Mouse (Mus musculus) urinary bladder, postnatal 36 days (tissue): ENCODE measurements around the gene Prpmp5.
"Not testable (repeated sequence)": the region's sequence is repeated elsewhere in the genome, so short reads cannot be mapped to it uniquely, and the experiment has no call there.

Experiments
- DNase-seq, 2 experiments: peaks; one replicate each; pipeline ENCODE4 v3.0.0; 2022; ENCODE audit warnings: low spot score in 2 of 2, mixed read lengths in 1 of 2

Prpmp5 gene

DNA sequence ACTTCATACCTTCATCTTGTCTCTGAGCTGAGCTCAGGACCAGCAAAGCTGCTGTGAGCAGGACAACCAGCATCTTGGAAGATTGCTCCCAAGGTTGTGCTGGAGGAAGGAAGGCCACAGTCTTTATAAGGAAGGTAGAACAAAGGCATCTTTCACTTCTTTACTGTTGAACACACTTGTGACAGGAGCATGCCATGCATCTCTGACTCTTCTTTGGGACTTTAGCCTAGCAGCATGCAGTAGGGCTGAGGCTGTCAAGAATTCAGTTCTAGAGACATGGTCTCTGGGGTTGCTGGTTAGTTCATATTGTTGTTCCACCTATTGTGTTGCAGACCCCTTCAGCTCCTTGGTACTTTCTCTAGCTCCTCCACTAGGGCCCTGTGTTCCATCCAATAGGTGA is at the start of gene Prpmp5:
Gene Prpmp5 (minus strand): TSS at position 101 of the 400 bp plus-strand sequence.
- DNase-seq: not testable (repeated sequence)

DNA sequence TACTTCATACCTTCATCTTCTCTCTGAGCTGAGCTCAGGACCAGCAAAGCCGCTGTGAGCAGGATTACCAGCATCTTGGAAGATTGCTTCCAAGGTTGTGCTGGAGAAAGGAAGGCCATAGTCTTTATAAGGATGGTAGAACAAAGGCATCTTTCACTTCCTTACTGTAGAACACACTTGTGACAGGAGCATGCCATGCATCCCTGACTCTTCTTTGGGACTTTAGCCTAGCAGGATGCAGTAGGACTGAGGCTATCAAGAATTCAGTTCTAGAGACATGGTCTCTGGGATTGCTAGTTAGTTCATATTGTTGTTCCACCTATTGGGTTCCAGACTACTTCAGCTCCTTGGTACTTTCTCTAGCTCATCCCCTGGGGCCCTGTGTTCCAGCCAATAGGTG is 49.5 kb upstream of the Prpmp5 start, which contains the start of gene Gm8882:
Gene Gm8882 (minus strand): TSS at position 101 of the 400 bp plus-strand sequence.
- not testable (repeated sequence) for DNase-seq
